Mouse (Mus musculus) midbrain, embryonic 16.5 days (tissue): ENCODE data around the gene Ccdc169. TPM values are rescaled to one million over a fixed set of nuclear protein-coding genes. Genes with fewer than 3 reads are reported as not detected.
A peak's percentile ranks its signal among the peaks of the same experiment; 100 is the strongest.

Source experiments
- ATAC-seq: fragments of 200-750 bp; cut with Nextera tagmentation; 2 replicates; pipeline ENCODE4 v1.8.0; 2017; ENCODE audit warnings: moderate TSS enrichment
- H3K27ac ChIP-seq: fragments of 300-500 bp; sonication (generic); 2 replicates; pipeline ENCODE4 v1.5.1; 2014; ENCODE audit warnings: mild to moderate bottlenecking, low read length, mixed read lengths
- H3K27me3 ChIP-seq: fragments of 300-500 bp; sonication (generic); 2 replicates; pipeline ENCODE4 v1.6.1; 2014; ENCODE audit warnings: low read depth, low read length, mixed read lengths; ENCODE audit not compliant: control insufficient read depth, insufficient read depth
- H3K36me3 ChIP-seq: fragments of 300-500 bp; sonication (generic); 2 replicates; pipeline ENCODE4 v1.6.1; 2014; ENCODE audit warnings: mild to moderate bottlenecking, low read length, moderate library complexity, mixed read lengths; ENCODE audit not compliant: control insufficient read depth, insufficient read depth
- H3K4me1 ChIP-seq: fragments of 300-500 bp; sonication (generic); 2 replicates; pipeline ENCODE4 v1.6.1; 2014; ENCODE audit warnings: mild to moderate bottlenecking, low read length, mixed read lengths; ENCODE audit not compliant: control insufficient read depth, insufficient read depth
- H3K4me2 ChIP-seq: fragments of 300-500 bp; sonication (generic); 2 replicates; pipeline ENCODE4 v1.6.1; 2014; ENCODE audit warnings: mild to moderate bottlenecking, low read length, mixed read lengths
- H3K4me3 ChIP-seq: fragments of 300-500 bp; sonication (generic); 2 replicates; pipeline ENCODE4 v1.5.1; 2014; ENCODE audit warnings: low read depth, mild to moderate bottlenecking, low read length, moderate library complexity, mixed read lengths
- H3K9ac ChIP-seq: fragments of 300-500 bp; sonication (generic); 2 replicates; pipeline ENCODE4 v1.6.1; 2014; ENCODE audit warnings: low read depth, low read length, mixed read lengths
- H3K9me3 ChIP-seq: fragments of 300-500 bp; sonication (generic); replicated peaks from 2 replicates; pipeline ENCODE4 v1.6.1; 2014; ENCODE audit warnings: mild to moderate bottlenecking, low read length, mixed read lengths; ENCODE audit not compliant: control insufficient read depth, poor library complexity, severe bottlenecking
- WGBS: fragments of 180-500 bp; shearing (Covaris S2); extraction: QIAGEN DNeasy Blood & Tissue Kit; methylation state at CpG from one replicate; pipeline ENCODE4 v1.1.7; 2014; 5-methylcytosine and 5-hydroxymethylcytosine counted together
- polyA plus RNA-seq: library from polyadenylated mRNA; unstranded; fragments of >200 nt; fragmentation: Nextera tagmentation; extraction: Ambion mirVana; gene quantifications from 2 replicates; pipeline ENCODE4 v1.2.1, GENCODE M21; 2015

Ccdc169 gene
- polyA plus RNA-seq, 1 experiment from 2014 or later: 0.10 TPM

- WGBS: 13% methylated on average over 2 of the region's 2 CpGs
- Histone ChIP-seq H3K4me2 (no peak overlapping the region), H3K9me3 (no peaks in the 10 kb centered on the region), H3K36me3 (no peaks in the 10 kb centered on the region), H3K4me1 (0 out of 2 replicates have a peak, but pooled peaks cover 2% of the 10 kb centered on the region), H3K27me3 (no peaks in the 10 kb centered on the region), H3K27ac (no peak overlapping the region), H3K4me3 (no peak overlapping the region), H3K9ac (no peak overlapping the region)
- ATAC-seq: peak; percentile 60; the same call in 1 of the 2 replicates
Observed at GRCm38 (mm10) chr3:55098014-55098413, 39.1 kb upstream of the Ccdc169 start.

DNA sequence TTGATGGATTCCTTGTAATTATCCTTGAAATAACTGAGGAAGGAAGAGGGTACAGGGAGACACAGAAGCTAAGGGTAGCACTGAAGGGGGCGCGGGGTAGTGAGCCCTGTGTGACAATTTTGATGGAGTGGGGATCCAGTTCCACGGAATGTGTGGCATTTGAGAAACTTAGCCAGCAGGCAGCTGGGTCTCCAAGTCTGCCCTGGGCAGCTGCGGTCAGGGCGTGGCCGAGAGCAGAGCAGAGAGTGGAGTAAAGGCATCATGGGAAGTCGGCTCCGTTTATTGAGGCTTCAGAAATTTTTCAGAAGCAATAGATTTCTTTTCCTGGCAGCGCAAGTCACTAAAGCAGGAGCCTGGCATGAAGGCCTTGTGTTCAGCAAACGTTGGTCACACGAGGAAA lies 38.1 kb upstream of the Ccdc169 start:
- Histone ChIP-seq H3K36me3 (no peaks in the 10 kb centered on the region), H3K9me3 (no peaks in the 10 kb centered on the region), H3K27me3 (no peaks in the 10 kb centered on the region), H3K4me1 (0 out of 2 replicates have a peak, but pooled peaks cover 2% of the 10 kb centered on the region), H3K9ac (no peak overlapping the region), H3K4me3 (no peak overlapping the region), H3K4me2 (no peak overlapping the region), H3K27ac (no peak overlapping the region)
- 89% methylated on average over 11 of the region's 11 CpGs for WGBS
- ATAC-seq: no peak

DNA sequence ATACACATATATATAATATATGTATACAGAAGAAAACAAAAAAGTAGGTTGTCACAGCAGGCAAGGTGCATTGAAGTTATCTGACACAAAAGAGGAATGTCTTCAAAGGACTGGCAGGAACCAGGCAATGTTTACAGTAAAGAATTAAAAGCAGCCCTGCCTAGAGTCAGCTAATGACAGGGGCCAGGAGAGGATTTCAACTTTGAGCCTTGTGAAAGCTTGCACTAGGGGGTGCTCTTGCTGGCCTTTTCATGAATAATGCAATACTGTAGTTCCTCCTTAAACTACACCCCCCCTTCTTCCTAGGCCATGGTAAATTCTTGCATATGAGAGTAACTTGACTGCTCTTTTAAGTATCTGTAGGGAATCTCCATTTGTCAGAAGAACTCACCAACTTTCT lies 36.0 kb upstream of the Ccdc169 start:
- Histone ChIP-seq H3K4me2 (no peak overlapping the region), H3K27me3 (no peaks in the 10 kb centered on the region), H3K9me3 (no peaks in the 10 kb centered on the region), H3K9ac (no peak overlapping the region), H3K27ac (no peak overlapping the region), H3K36me3 (no peaks in the 10 kb centered on the region), H3K4me1 (0 out of 2 replicates have a peak, but pooled peaks cover 2% of the 10 kb centered on the region), H3K4me3 (no peak overlapping the region)
- no peak for ATAC-seq

DNA sequence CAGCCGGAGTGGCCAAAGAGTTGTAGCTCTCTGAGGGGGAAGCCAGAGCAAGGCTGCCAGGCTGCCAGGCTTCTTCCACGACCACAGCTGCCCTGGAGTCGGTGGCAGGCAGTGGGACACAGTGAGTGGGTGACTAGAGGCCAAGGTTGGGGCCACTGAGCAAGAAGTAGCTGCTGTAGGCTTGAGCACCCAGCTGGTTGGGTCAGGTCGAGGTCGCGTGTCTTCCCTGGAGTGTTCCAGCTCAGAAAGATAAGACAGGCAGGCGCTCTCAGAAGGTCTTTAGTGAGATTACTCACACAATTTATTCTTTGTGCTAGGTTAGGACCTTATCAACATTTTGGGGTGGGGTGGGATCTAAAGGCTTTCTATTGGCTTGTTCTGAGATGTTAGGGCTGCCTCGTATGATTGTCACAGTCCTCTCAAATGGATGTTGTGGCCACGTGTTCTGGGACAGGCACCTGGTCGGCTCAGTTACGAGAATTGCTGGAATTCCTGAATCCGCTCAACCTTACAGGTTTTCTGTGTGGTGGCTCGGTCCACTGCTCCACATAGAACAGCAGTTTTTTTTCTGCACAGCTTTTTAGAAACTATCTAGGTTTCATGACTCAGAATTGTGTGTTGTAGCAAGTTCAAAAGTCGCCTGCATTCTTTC lies 31.6 kb upstream of the Ccdc169 start:
- no peak overlapping the region for H3K27ac ChIP-seq
- 87% methylated on average over 14 of the region's 14 CpGs for WGBS
- no peaks in the 10 kb centered on the region for H3K36me3 ChIP-seq
- H3K4me3 ChIP-seq: no peak overlapping the region
- no peak overlapping the region for H3K4me2 ChIP-seq
- no peak for ATAC-seq
- no peaks in the 10 kb centered on the region for H3K9me3 ChIP-seq
- H3K4me1 ChIP-seq: no peaks in the 10 kb centered on the region
- no peaks in the 10 kb centered on the region for H3K27me3 ChIP-seq
- no peak overlapping the region for H3K9ac ChIP-seq

GRCm38 (mm10) chr3:55106051-55106450 lies 31.1 kb upstream of the Ccdc169 start:
- Histone ChIP-seq H3K36me3 (no peaks in the 10 kb centered on the region), H3K9me3 (no peaks in the 10 kb centered on the region), H3K4me3 (no peak overlapping the region), H3K4me1 (no peaks in the 10 kb centered on the region), H3K9ac (no peak overlapping the region), H3K27ac (no peak overlapping the region), H3K4me2 (no peak overlapping the region), H3K27me3 (no peaks in the 10 kb centered on the region)
- 77% methylated on average over 17 of the region's 17 CpGs for WGBS
- no peak for ATAC-seq

- Histone ChIP-seq H3K9me3 (no peaks in the 10 kb centered on the region), H3K9ac (no peak overlapping the region), H3K27me3 (no peaks in the 10 kb centered on the region), H3K4me1 (peaks cover 10% of the 10 kb centered on the region), H3K4me2 (no peak overlapping the region), H3K27ac (no peak overlapping the region), H3K36me3 (no peaks in the 10 kb centered on the region), H3K4me3 (no peak overlapping the region)
- WGBS: 88% methylated on average over 4 of the region's 4 CpGs
- no peak for ATAC-seq
Observed at GRCm38 (mm10) chr3:55109097-55109496, 28.0 kb upstream of the Ccdc169 start.

- WGBS: under 1% methylated on average over 58 of the region's 58 CpGs
- H3K27me3 ChIP-seq: no peaks in the 10 kb centered on the region
Observed at GRCm38 (mm10) chr3:55111935-55112709, 25.0 kb upstream of the Ccdc169 start, which contains the start of gene Spg20. TSS of gene Spg20 (plus strand) at chr3:55112108.

DNA sequence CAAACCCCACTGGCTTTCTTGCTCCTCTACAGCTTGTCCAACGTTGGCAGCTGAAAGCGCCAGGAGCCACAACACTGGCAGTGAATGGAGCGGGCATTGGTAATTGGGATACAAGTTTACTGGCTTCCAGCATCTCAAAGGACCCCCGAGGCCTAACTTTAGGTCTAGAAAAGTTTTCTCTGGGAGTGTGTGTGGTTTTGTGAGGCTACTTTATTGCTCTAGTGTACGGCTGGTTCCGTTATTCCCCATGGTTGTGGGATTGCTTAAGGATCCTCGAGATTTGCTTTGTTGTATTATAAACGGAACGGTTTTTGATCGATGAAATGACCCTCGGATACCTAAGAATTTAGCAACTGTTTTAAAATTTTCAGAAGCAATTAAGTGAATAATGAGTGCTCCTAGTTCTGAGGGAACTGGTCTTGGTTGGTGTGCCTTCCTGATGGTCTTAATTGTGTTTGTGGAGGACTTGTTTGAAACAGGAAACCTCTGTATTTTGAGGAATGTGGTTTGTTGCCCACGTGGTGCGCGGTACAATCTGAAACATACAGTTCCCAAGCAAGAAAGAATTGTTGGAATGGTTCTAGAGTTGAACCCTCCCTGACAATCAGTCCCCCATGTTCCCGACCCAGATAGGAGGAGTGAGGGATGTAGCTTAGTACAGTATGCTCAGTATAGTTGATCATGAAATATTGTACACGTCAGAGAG lies 24.3 kb upstream of the Ccdc169 start:
- WGBS: 52% methylated on average over 16 of the region's 16 CpGs
- Histone ChIP-seq H3K27me3 (no peaks in the 10 kb centered on the region), H3K4me2 (peak overlapping the region; percentile 75), H3K36me3 (peaks cover 9% of the 10 kb centered on the region), H3K9ac (peak overlapping the region; percentile 83), H3K4me1 (peaks cover 12% of the 10 kb centered on the region), H3K27ac (peak overlapping the region; percentile 83), H3K9me3 (no peaks in the 10 kb centered on the region), H3K4me3 (peak overlapping the region; percentile 67)
- no peak for ATAC-seq

More at GRCm38 (mm10) chr3:55111935-55112709, 25.0 kb upstream of the Ccdc169 start, which contains the start of gene Spg20:
- H3K4me1 ChIP-seq: peaks cover 12% of the 10 kb centered on the region
- H3K27ac ChIP-seq: peak within 1 kb of the TSS; percentile 83
- H3K36me3 ChIP-seq: peaks cover 2% of the 10 kb centered on the region
- peak within 1 kb of the TSS; percentile 75 for H3K4me2 ChIP-seq
- H3K9ac ChIP-seq: peak within 1 kb of the TSS; percentile 83
- ATAC-seq: peak; percentile 97
- H3K4me3 ChIP-seq: peak within 1 kb of the TSS; percentile 67
- H3K9me3 ChIP-seq: no peaks in the 10 kb centered on the region
